Mouse (Mus musculus): ENCODE data around the gene Rab5b. TPM values are rescaled to one million over a fixed set of nuclear protein-coding genes. Genes with fewer than 3 reads are reported as not detected.
A peak's percentile ranks its signal among the peaks of the same experiment; 100 is the strongest.

Rab5b gene
- polyA plus RNA-seq, 1 experiment from 2014 or later = 34.2 TPM

GRCm38 (mm10) chr10:128657844-128658243, 38.2 kb downstream of the Rab5b start:
- H3K4me3 ChIP-seq = no peak overlapping the region
- no peaks in the 10 kb centered on the region for H3K36me3 ChIP-seq
- no peak overlapping the region for H3K27ac ChIP-seq
- no peak overlapping the region for H3K9ac ChIP-seq
- H3K27me3 ChIP-seq (replicated peaks) = peaks cover 41% of the 10 kb centered on the region
- ATAC-seq = no peak
- peaks cover 24% of the 10 kb centered on the region for H3K4me1 ChIP-seq
- 54% methylated on average over 9 of the region's 9 CpGs for WGBS (ENCODE audit: insufficient replicate concordance)
- H3K9me3 ChIP-seq (replicated peaks) = no peaks in the 10 kb centered on the region
- H3K4me2 ChIP-seq = no peak overlapping the region

- WGBS (ENCODE audit: insufficient replicate concordance) = 77% methylated on average over 1 of the region's 1 CpGs
- H3K4me2 ChIP-seq = no peak overlapping the region
- no peaks in the 10 kb centered on the region for H3K36me3 ChIP-seq
- no peak overlapping the region for H3K9ac ChIP-seq
- H3K27me3 ChIP-seq (replicated peaks) = peaks cover 41% of the 10 kb centered on the region
- H3K4me1 ChIP-seq = peaks cover 17% of the 10 kb centered on the region
- ATAC-seq = no peak
- H3K4me3 ChIP-seq = no peak overlapping the region
- H3K27ac ChIP-seq = no peak overlapping the region
- no peaks in the 10 kb centered on the region for H3K9me3 ChIP-seq (replicated peaks)
Measured at GRCm38 (mm10) chr10:128656731-128657130, 39.3 kb downstream of the Rab5b start.

GRCm38 (mm10) chr10:128655254-128655653, 40.8 kb downstream of the Rab5b start:
- Histone ChIP-seq H3K36me3 (no peaks in the 10 kb centered on the region), H3K4me3 (no peak overlapping the region), H3K27ac (no peak overlapping the region), H3K9me3 (replicated peaks) (no peaks in the 10 kb centered on the region), H3K4me2 (no peak overlapping the region), H3K4me1 (peaks cover 17% of the 10 kb centered on the region), H3K9ac (no peak overlapping the region), H3K27me3 (replicated peaks) (peaks cover 32% of the 10 kb centered on the region)
- 35% methylated on average over 3 of the region's 3 CpGs for WGBS (ENCODE audit: insufficient replicate concordance)
- ATAC-seq = peak; percentile 77

GRCm38 (mm10) chr10:128653866-128654265, 42.2 kb downstream of the Rab5b start:
- WGBS (ENCODE audit: insufficient replicate concordance) = 56% methylated on average over 4 of the region's 4 CpGs
- no peak overlapping the region for H3K4me3 ChIP-seq
- H3K27ac ChIP-seq = no peak overlapping the region
- ATAC-seq = no peak
- H3K9me3 ChIP-seq (replicated peaks) = no peaks in the 10 kb centered on the region
- no peaks in the 10 kb centered on the region for H3K36me3 ChIP-seq
- H3K27me3 ChIP-seq (replicated peaks) = peaks cover 21% of the 10 kb centered on the region
- no peak overlapping the region for H3K9ac ChIP-seq
- no peak overlapping the region for H3K4me2 ChIP-seq
- H3K4me1 ChIP-seq = peaks cover 17% of the 10 kb centered on the region

- ATAC-seq = peak; percentile 50
- no peaks in the 10 kb centered on the region for H3K36me3 ChIP-seq
- H3K4me2 ChIP-seq = peak overlapping the region; percentile 78
- no peaks in the 10 kb centered on the region for H3K9me3 ChIP-seq (replicated peaks)
- peaks cover 31% of the 10 kb centered on the region for H3K4me1 ChIP-seq
- peak overlapping the region; percentile 60 for H3K9ac ChIP-seq
- no peak overlapping the region; the same call in 1 of the 2 replicates for H3K27ac ChIP-seq
- H3K4me3 ChIP-seq = peak overlapping the region; percentile 57
- WGBS (ENCODE audit: insufficient replicate concordance) = 15% methylated on average over 12 of the region's 13 CpGs
- H3K27me3 ChIP-seq (replicated peaks) = peaks cover 63% of the 10 kb centered on the region
Measured at GRCm38 (mm10) chr10:128646139-128647089, 49.6 kb downstream of the Rab5b start.

GRCm38 (mm10) chr10:128645111-128646011, 50.7 kb downstream of the Rab5b start, which contains the start of gene Ikzf4:
TSS of gene Ikzf4 (minus strand) at chr10:128645991.
- Histone ChIP-seq H3K9me3 (replicated peaks) (no peaks in the 10 kb centered on the region), H3K27ac (no peak within 1 kb of the TSS; the same call in 1 of the 2 replicates), H3K4me3 (peak within 1 kb of the TSS; percentile 57), H3K36me3 (no peaks in the 10 kb centered on the region), H3K27me3 (replicated peaks) (peaks cover 70% of the 10 kb centered on the region), H3K9ac (peak within 1 kb of the TSS; percentile 60), H3K4me1 (peaks cover 31% of the 10 kb centered on the region), H3K4me2 (peak within 1 kb of the TSS; percentile 78)
- peak; percentile 73 for ATAC-seq
- WGBS (ENCODE audit: insufficient replicate concordance) = 4% methylated on average over 36 of the region's 36 CpGs

- ATAC-seq = no peak
- Histone ChIP-seq H3K27ac (no peak overlapping the region), H3K4me3 (no peak overlapping the region), H3K9ac (no peak overlapping the region), H3K36me3 (no peaks in the 10 kb centered on the region), H3K4me1 (peaks cover 31% of the 10 kb centered on the region), H3K27me3 (replicated peaks) (peaks cover 75% of the 10 kb centered on the region), H3K4me2 (no peak overlapping the region), H3K9me3 (replicated peaks) (no peaks in the 10 kb centered on the region)
- 56% methylated on average over 6 of the region's 6 CpGs for WGBS (ENCODE audit: insufficient replicate concordance)
Measured at GRCm38 (mm10) chr10:128642749-128643148, 53.3 kb downstream of the Rab5b start.

- no peak overlapping the region for H3K4me3 ChIP-seq
- no peak for ATAC-seq
- H3K36me3 ChIP-seq = no peaks in the 10 kb centered on the region
- H3K4me2 ChIP-seq = no peak overlapping the region
- 57% methylated on average over 7 of the region's 7 CpGs for WGBS (ENCODE audit: insufficient replicate concordance)
- H3K27me3 ChIP-seq (replicated peaks) = peaks cover 69% of the 10 kb centered on the region
- H3K27ac ChIP-seq = no peak overlapping the region
- H3K4me1 ChIP-seq = peaks cover 35% of the 10 kb centered on the region
- no peak overlapping the region for H3K9ac ChIP-seq
- H3K9me3 ChIP-seq (replicated peaks) = no peaks in the 10 kb centered on the region
Measured at GRCm38 (mm10) chr10:128641871-128642270, 54.2 kb downstream of the Rab5b start.

- WGBS (ENCODE audit: insufficient replicate concordance) = 86% methylated on average over 15 of the region's 15 CpGs
- Histone ChIP-seq H3K9me3 (replicated peaks) (no peaks in the 10 kb centered on the region), H3K4me2 (no peak overlapping the region), H3K9ac (no peak overlapping the region), H3K27me3 (replicated peaks) (peaks cover 69% of the 10 kb centered on the region), H3K27ac (no peak overlapping the region), H3K4me3 (no peak overlapping the region), H3K4me1 (peaks cover 30% of the 10 kb centered on the region), H3K36me3 (no peaks in the 10 kb centered on the region)
- no peak for ATAC-seq
Measured at GRCm38 (mm10) chr10:128640891-128641290, 55.2 kb downstream of the Rab5b start.

- no peak overlapping the region for H3K4me2 ChIP-seq
- no peak overlapping the region for H3K9ac ChIP-seq
- H3K27me3 ChIP-seq (replicated peaks) = peaks cover 69% of the 10 kb centered on the region
- 78% methylated on average over 14 of the region's 14 CpGs for WGBS (ENCODE audit: insufficient replicate concordance)
- H3K4me3 ChIP-seq = no peak overlapping the region
- no peak for ATAC-seq
- H3K9me3 ChIP-seq (replicated peaks) = no peaks in the 10 kb centered on the region
- H3K4me1 ChIP-seq = peaks cover 21% of the 10 kb centered on the region
- H3K36me3 ChIP-seq = no peaks in the 10 kb centered on the region
- H3K27ac ChIP-seq = no peak overlapping the region
Measured at GRCm38 (mm10) chr10:128639999-128640398, 56.1 kb downstream of the Rab5b start.

- H3K36me3 ChIP-seq = no peaks in the 10 kb centered on the region
- peaks cover 28% of the 10 kb centered on the region for H3K4me1 ChIP-seq
- no peak for ATAC-seq
- H3K9ac ChIP-seq = peak overlapping the region; percentile 33; the same call in 1 of the 2 replicates
- H3K9me3 ChIP-seq (replicated peaks) = no peaks in the 10 kb centered on the region
- 8% methylated on average over 11 of the region's 11 CpGs for WGBS (ENCODE audit: insufficient replicate concordance)
- H3K27me3 ChIP-seq (replicated peaks) = peaks cover 64% of the 10 kb centered on the region
- peak overlapping the region; percentile 44 for H3K4me2 ChIP-seq
- H3K4me3 ChIP-seq = no peak overlapping the region
- H3K27ac ChIP-seq = no peak overlapping the region
Measured at GRCm38 (mm10) chr10:128637011-128637410, 59.1 kb downstream of the Rab5b start.
